Mouse (Mus musculus): ENCODE measurements around the gene Lrmda. TPM values are rescaled to one million over a fixed set of nuclear protein-coding genes. Genes with fewer than 3 reads are reported as not detected.

The Lrmda gene
- total and polyA plus RNA-seq, 2 experiments from 2014 or later = 0.38 to 0.82 TPM

DNA sequence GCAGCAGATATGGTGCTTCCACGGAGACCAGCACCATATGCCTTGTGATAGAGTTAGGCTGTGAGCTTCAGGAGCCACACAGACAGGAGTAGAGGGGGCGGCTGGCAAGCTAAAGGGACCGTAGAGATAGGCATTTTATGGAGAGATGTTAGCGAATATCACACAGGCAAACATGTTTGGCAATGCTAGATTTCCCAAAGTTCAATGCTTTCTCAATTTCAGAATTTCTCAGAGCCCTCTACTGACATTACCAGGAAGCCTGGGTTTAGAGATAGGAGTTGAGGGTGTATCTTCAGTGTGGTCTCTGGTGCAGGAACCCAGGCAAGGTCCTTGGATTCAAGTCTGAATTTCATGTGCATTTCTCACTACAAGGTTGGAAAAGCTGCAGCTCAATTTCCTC is 36.7 kb downstream of the Lrmda start:
- H3K9me3 ChIP-seq (replicated peaks; ENCODE audit: control insufficient read depth, low read length) = no peaks in the 10 kb centered on the region
- no peak for DNase-seq (ENCODE audit: low spot score)
- H3K27ac ChIP-seq (ENCODE audit: low read depth) = no peak overlapping the region
- no peaks in the 10 kb centered on the region for H3K27me3 ChIP-seq (ENCODE audit: control insufficient read depth, insufficient read depth, low read length)
- TF ChIP-seq EP300 (IDR thresholded peaks at IDR 0.05; ENCODE audit: low read depth) = no peak
- no peak for TF ChIP-seq CTCF (IDR thresholded peaks at IDR 0.05; ENCODE audit: low read depth)
- no peaks in the 10 kb centered on the region for H3K36me3 ChIP-seq (replicated peaks; ENCODE audit: control insufficient read depth, insufficient read depth, low read length)
- H3K4me1 ChIP-seq (ENCODE audit: control insufficient read depth, insufficient read depth) = 0 out of 2 replicates have a peak, but pooled peaks cover 4% of the 10 kb centered on the region
- no peak overlapping the region for H3K4me2 ChIP-seq (ENCODE audit: low read depth, low read length)
- no peak for ATAC-seq (ENCODE audit: insufficient read depth, low read depth)
- 67% methylated on average over 4 of the region's 4 CpGs for WGBS
- H3K9ac ChIP-seq (replicated peaks; ENCODE audit: low read depth, low read length) = no peak overlapping the region
- no peak overlapping the region for H3K4me3 ChIP-seq (ENCODE audit: low read depth, low read length)

DNA sequence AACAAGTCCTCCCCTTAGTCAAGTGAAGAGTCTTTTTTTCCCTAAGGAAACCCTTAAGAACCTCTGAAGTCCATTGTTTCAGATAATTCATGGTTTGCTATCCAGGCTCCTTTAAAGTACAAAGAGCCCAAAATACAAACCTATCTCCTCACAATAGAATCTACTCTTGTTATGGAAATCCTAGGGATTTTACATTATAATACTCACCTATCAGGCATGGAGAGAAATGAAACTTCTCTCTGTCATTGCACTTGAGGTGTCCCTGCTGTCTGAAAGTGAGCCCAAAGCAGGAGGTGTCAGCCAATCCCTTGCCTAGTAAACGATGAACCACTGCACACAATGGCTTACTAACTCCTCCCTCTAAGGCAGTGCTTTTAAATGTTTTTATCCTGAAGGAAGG is 39.2 kb downstream of the Lrmda start:
- H3K4me1 ChIP-seq (ENCODE audit: control insufficient read depth, insufficient read depth) = no peaks in the 10 kb centered on the region
- H3K27me3 ChIP-seq (ENCODE audit: control insufficient read depth, insufficient read depth, low read length) = no peaks in the 10 kb centered on the region
- TF ChIP-seq CTCF (IDR thresholded peaks at IDR 0.05; ENCODE audit: low read depth) (no peak), EP300 (IDR thresholded peaks at IDR 0.05; ENCODE audit: low read depth) (no peak)
- no peaks in the 10 kb centered on the region for H3K36me3 ChIP-seq (replicated peaks; ENCODE audit: control insufficient read depth, insufficient read depth, low read length)
- no peak overlapping the region for H3K9ac ChIP-seq (replicated peaks; ENCODE audit: low read depth, low read length)
- no peak overlapping the region for H3K4me2 ChIP-seq (ENCODE audit: low read depth, low read length)
- 58% methylated on average over 1 of the region's 1 CpGs for whole genome bisulfite sequencing
- DNase-seq (ENCODE audit: low spot score) (no peak), ATAC-seq (ENCODE audit: insufficient read depth, low read depth) (no peak)
- no peaks in the 10 kb centered on the region for H3K9me3 ChIP-seq (replicated peaks; ENCODE audit: control insufficient read depth, low read length)
- H3K27ac ChIP-seq (ENCODE audit: low read depth) = no peak overlapping the region
- H3K4me3 ChIP-seq (ENCODE audit: low read depth, low read length) = no peak overlapping the region

DNA sequence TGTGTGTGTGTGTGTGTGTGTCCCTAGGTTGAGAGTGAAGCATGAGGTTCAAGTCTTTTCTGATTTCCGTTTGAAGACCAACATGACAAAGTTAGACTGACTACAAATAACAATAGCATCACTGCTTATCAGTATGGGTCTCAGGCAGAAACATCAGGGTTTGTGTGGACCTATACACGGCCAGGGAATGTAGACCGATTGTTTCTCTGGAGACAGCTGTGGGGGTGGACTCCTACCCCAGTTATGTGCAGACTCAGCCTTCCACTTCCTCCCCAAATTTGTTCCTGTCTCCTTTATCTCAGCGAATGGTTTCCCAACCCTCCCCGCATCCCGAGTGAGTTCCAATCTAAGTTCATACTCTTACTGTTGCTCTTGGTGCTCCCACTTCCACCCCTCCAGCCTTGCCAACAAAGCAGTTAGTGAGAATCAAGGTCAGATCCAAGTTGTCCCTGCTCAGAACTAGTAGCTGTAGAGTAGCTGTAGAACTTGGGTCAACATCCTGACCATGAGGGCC is 39.9 kb downstream of the Lrmda start:
- DNase-seq (ENCODE audit: low spot score) (no peak), ATAC-seq (ENCODE audit: insufficient read depth, low read depth) (no peak)
- Histone ChIP-seq H3K4me3 (ENCODE audit: low read depth, low read length) (no peak overlapping the region), H3K4me1 (ENCODE audit: control insufficient read depth, insufficient read depth) (no peaks in the 10 kb centered on the region), H3K27me3 (ENCODE audit: control insufficient read depth, insufficient read depth, low read length) (no peaks in the 10 kb centered on the region), H3K9ac (replicated peaks; ENCODE audit: low read depth, low read length) (no peak overlapping the region), H3K4me2 (ENCODE audit: low read depth, low read length) (no peak overlapping the region), H3K27ac (ENCODE audit: low read depth) (no peak overlapping the region), H3K36me3 (replicated peaks; ENCODE audit: control insufficient read depth, insufficient read depth, low read length) (no peaks in the 10 kb centered on the region), H3K9me3 (replicated peaks; ENCODE audit: control insufficient read depth, low read length) (no peaks in the 10 kb centered on the region)
- TF ChIP-seq CTCF (IDR thresholded peaks at IDR 0.05; ENCODE audit: low read depth) (no peak), EP300 (IDR thresholded peaks at IDR 0.05; ENCODE audit: low read depth) (no peak)
- 47% methylated on average over 6 of the region's 6 CpGs for WGBS

DNA sequence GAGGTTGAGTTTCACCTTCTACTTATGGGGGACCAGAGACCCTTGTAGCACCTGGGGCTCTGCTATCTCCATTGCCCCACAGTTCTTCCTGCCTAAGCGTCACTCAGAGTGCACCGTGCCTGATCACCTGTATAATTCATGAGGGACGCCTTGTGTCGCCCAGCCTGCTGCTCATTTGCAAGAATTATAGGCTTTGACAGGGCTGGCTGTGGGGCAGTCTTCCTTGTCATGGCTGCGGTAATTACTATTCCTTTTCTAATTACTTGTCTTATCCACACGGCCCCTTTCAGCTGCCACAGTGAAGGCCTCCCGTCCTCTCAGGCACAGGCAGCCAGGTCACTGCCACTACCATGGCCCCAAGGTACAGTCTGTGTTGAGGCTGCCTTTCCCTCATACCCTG is 41.3 kb downstream of the Lrmda start:
- ATAC-seq (ENCODE audit: insufficient read depth, low read depth) (no peak), DNase-seq (ENCODE audit: low spot score) (no peak)
- Histone ChIP-seq H3K4me2 (ENCODE audit: low read depth, low read length) (no peak overlapping the region), H3K27me3 (ENCODE audit: control insufficient read depth, insufficient read depth, low read length) (no peaks in the 10 kb centered on the region), H3K27ac (ENCODE audit: low read depth) (no peak overlapping the region), H3K4me3 (ENCODE audit: low read depth, low read length) (no peak overlapping the region), H3K9ac (replicated peaks; ENCODE audit: low read depth, low read length) (no peak overlapping the region), H3K9me3 (replicated peaks; ENCODE audit: control insufficient read depth, low read length) (no peaks in the 10 kb centered on the region), H3K4me1 (ENCODE audit: control insufficient read depth, insufficient read depth) (no peaks in the 10 kb centered on the region), H3K36me3 (replicated peaks; ENCODE audit: control insufficient read depth, insufficient read depth, low read length) (no peaks in the 10 kb centered on the region)
- TF ChIP-seq EP300 (IDR thresholded peaks at IDR 0.05; ENCODE audit: low read depth) (no peak), CTCF (IDR thresholded peaks at IDR 0.05; ENCODE audit: low read depth) (no peak)
- WGBS = 87% methylated on average over 7 of the region's 7 CpGs

DNA sequence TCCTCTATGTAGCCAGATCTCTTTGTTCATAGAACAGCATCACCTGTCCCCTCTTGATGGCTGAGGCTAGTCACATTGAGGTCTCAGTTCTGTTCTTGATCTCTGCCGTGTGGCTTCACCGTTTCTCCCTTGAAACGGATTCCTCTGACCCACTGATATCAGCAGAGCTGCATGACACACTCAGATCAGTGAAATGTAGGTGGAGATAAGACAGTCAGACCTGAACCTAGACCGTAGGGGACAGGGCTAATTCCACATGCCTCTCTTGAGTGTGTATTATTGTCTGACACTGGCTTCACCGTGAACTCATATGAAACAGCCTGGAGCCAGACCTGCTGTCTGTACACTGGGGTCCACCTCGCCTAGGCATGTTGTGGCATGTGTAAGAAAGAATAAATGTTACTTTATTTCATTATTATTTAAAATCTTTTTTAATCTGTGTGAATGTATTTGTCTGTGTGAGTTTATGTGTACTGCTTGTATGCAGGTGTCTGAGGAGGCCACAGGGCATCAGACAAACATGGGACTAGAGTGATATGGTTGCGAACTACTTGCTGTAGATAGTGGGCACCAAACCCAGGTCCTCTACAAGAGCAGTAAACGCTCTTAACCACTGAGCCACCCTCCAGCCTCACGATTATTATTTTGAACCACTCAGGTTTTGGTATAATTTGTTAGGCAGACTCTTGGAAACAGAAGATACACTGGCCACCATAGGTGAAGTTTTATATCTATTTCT is 42.8 kb downstream of the Lrmda start:
- ATAC-seq (ENCODE audit: insufficient read depth, low read depth) (no peak), DNase-seq (ENCODE audit: low spot score) (no peak)
- no peak overlapping the region for H3K4me2 ChIP-seq (ENCODE audit: low read depth, low read length)
- no peak for TF ChIP-seq CTCF (IDR thresholded peaks at IDR 0.05; ENCODE audit: low read depth)
- TF ChIP-seq EP300 (IDR thresholded peaks at IDR 0.05; ENCODE audit: low read depth) = no peak
- no peak overlapping the region for H3K4me3 ChIP-seq (ENCODE audit: low read depth, low read length)
- WGBS = 56% methylated on average over 9 of the region's 9 CpGs
- no peaks in the 10 kb centered on the region for H3K4me1 ChIP-seq (ENCODE audit: control insufficient read depth, insufficient read depth)
- H3K9ac ChIP-seq (replicated peaks; ENCODE audit: low read depth, low read length) = no peak overlapping the region
- no peaks in the 10 kb centered on the region for H3K36me3 ChIP-seq (replicated peaks; ENCODE audit: control insufficient read depth, insufficient read depth, low read length)
- H3K9me3 ChIP-seq (replicated peaks; ENCODE audit: control insufficient read depth, low read length) = no peaks in the 10 kb centered on the region
- H3K27me3 ChIP-seq (ENCODE audit: control insufficient read depth, insufficient read depth, low read length) = no peaks in the 10 kb centered on the region
- H3K27ac ChIP-seq (ENCODE audit: low read depth) = no peak overlapping the region

DNA sequence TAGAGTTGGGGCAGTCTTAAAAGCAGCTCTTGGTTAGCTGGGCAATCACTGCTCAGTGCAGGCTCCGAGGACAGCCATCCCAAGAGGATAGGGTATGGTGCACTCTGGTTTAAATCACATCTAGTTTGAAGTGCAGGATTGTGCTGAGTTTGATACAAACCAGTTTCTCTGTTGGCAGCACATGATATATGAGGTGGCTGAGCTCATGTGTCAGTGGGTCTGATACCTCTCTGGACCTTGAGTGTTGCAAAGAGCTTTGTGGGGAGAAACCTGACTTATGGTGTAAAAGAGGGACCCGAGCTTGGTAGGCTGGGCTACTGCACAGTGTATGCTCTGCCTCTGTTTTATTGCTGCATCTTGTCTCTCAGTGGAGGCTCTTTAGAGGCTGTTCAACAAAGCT is 49.7 kb downstream of the Lrmda start:
- Histone ChIP-seq H3K4me2 (ENCODE audit: low read depth, low read length) (no peak overlapping the region), H3K36me3 (replicated peaks; ENCODE audit: control insufficient read depth, insufficient read depth, low read length) (no peaks in the 10 kb centered on the region), H3K27ac (ENCODE audit: low read depth) (no peak overlapping the region), H3K4me3 (ENCODE audit: low read depth, low read length) (no peak overlapping the region), H3K4me1 (ENCODE audit: control insufficient read depth, insufficient read depth) (no peaks in the 10 kb centered on the region), H3K9ac (replicated peaks; ENCODE audit: low read depth, low read length) (no peak overlapping the region), H3K27me3 (ENCODE audit: control insufficient read depth, insufficient read depth, low read length) (0 out of 2 replicates have a peak, but pooled peaks cover 4% of the 10 kb centered on the region), H3K9me3 (replicated peaks; ENCODE audit: control insufficient read depth, low read length) (no peaks in the 10 kb centered on the region)
- no peak for TF ChIP-seq CTCF (IDR thresholded peaks at IDR 0.05; ENCODE audit: low read depth)
- no peak for TF ChIP-seq EP300 (IDR thresholded peaks at IDR 0.05; ENCODE audit: low read depth)
- 32% methylated on average over 2 of the region's 2 CpGs for WGBS
- DNase-seq (ENCODE audit: low spot score) = no peak
- ATAC-seq (ENCODE audit: insufficient read depth, low read depth) = no peak

Data from heart, postnatal 0 days (tissue).